Mouse (Mus musculus): ENCODE results near the gene Ypel2. TPM values are rescaled to one million over a fixed set of nuclear protein-coding genes. Genes with fewer than 3 reads are reported as not detected.

Gene Ypel2
- polyA plus RNA-seq, 1 experiment from 2014 or later, result 10.6 TPM

DNA sequence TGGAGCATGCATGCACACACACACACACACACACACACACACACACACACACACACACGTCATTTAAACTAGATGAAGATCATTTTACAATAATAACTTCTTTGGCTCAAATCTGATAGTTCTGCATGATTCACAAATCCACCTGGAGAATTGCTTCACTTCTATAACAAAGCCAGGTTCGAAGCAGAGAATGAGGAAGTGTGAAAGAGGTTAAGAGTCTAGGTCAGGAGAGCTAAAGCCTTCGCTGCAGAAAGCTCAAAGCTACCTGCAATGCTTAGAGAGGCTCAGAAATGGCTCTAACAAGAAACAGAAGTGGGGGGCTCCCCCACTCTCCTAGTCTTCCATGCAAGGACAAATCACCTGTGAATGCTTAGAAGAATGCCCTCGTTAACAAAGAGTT lies 24.6 kb upstream of the Ypel2 start:
- no peak for TF ChIP-seq CTCF (IDR thresholded peaks at IDR 0.05; ENCODE audit: low read depth)
- Histone ChIP-seq H3K27ac (no peak overlapping the region), H3K9ac (ENCODE audit: low read depth, low read length) (no peak overlapping the region), H3K4me2 (ENCODE audit: low read length) (no peak overlapping the region), H3K9me3 (replicated peaks; ENCODE audit: low read length) (no peaks in the 10 kb centered on the region), H3K27me3 (ENCODE audit: insufficient read depth, low read length) (no peaks in the 10 kb centered on the region), H3K36me3 (ENCODE audit: insufficient read depth, low read length) (no peaks in the 10 kb centered on the region), H3K4me1 (replicated peaks; ENCODE audit: insufficient read depth, low read length) (no peaks in the 10 kb centered on the region), H3K4me3 (replicated peaks; ENCODE audit: low read depth, low read length) (no peak overlapping the region)
- WGBS, result 63% methylated on average over 4 of the region's 4 CpGs
- DNase-seq (ENCODE audit: low spot score) (no peak), ATAC-seq (replicated peaks; ENCODE audit: low FRiP score, low read depth) (no peak)

DNA sequence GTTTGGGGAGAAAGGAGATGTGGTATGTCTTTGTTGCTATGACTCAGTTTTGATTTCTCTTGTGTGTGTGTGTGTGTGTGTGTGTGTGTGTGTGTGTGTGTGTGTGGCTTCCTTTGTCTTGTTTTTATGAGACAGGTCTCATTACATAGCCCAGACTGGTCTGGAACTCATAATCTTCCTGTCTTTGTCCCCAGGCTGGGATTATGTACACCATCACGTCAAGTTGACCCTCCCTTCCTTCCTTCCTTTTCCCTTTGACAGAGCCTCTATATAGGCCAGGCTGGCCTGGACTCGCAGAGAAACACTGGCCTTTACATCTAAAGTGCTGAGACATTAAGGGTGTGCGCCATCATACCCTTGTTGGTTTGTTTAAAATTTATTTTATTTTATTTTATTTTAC lies 22.2 kb upstream of the Ypel2 start:
- Histone ChIP-seq H3K4me3 (replicated peaks; ENCODE audit: low read depth, low read length) (no peak overlapping the region), H3K36me3 (ENCODE audit: insufficient read depth, low read length) (no peaks in the 10 kb centered on the region), H3K27me3 (ENCODE audit: insufficient read depth, low read length) (no peaks in the 10 kb centered on the region), H3K4me1 (replicated peaks; ENCODE audit: insufficient read depth, low read length) (no peaks in the 10 kb centered on the region), H3K9ac (ENCODE audit: low read depth, low read length) (no peak overlapping the region), H3K9me3 (replicated peaks; ENCODE audit: low read length) (no peaks in the 10 kb centered on the region), H3K27ac (no peak overlapping the region), H3K4me2 (ENCODE audit: low read length) (no peak overlapping the region)
- DNase-seq (ENCODE audit: low spot score) (no peak), ATAC-seq (replicated peaks; ENCODE audit: low FRiP score, low read depth) (no peak)
- 64% methylated on average over 3 of the region's 3 CpGs for WGBS
- no peak for TF ChIP-seq CTCF (IDR thresholded peaks at IDR 0.05; ENCODE audit: low read depth)

DNA sequence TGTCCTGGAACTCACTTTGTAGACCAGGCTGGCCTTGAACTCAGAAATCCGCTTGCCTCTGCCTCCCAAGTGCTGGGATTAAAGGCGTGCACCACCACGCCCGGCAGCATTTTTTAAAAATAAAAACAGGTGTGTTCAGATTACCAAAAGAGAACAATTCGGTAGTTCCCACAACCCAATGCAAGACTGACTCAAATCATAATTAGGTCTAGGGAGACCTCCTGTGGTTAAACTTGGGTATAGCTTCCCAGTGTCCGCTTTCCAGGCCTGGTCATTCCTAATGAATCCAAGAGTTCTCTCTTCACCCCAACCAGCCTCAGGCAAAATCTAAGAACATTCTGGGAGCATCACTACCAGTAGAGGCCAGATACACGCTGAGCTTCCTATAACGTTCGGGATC lies 17.0 kb upstream of the Ypel2 start:
- H3K9ac ChIP-seq (ENCODE audit: low read depth, low read length), result no peak overlapping the region
- TF ChIP-seq CTCF (IDR thresholded peaks at IDR 0.05; ENCODE audit: low read depth), result peak; percentile 85
- ATAC-seq (replicated peaks; ENCODE audit: low FRiP score, low read depth) (no peak), DNase-seq (ENCODE audit: low spot score) (peak; percentile 90)
- no peaks in the 10 kb centered on the region for H3K27me3 ChIP-seq (ENCODE audit: insufficient read depth, low read length)
- H3K4me3 ChIP-seq (replicated peaks; ENCODE audit: low read depth, low read length), result no peak overlapping the region
- H3K4me2 ChIP-seq (ENCODE audit: low read length), result no peak overlapping the region
- H3K4me1 ChIP-seq (replicated peaks; ENCODE audit: insufficient read depth, low read length), result peaks cover 1% of the 10 kb centered on the region; the same call in 1 of the 2 replicates
- WGBS, result 16% methylated on average over 9 of the region's 9 CpGs
- no peaks in the 10 kb centered on the region for H3K9me3 ChIP-seq (replicated peaks; ENCODE audit: low read length)
- no peaks in the 10 kb centered on the region for H3K36me3 ChIP-seq (ENCODE audit: insufficient read depth, low read length)
- H3K27ac ChIP-seq, result no peak overlapping the region

DNA sequence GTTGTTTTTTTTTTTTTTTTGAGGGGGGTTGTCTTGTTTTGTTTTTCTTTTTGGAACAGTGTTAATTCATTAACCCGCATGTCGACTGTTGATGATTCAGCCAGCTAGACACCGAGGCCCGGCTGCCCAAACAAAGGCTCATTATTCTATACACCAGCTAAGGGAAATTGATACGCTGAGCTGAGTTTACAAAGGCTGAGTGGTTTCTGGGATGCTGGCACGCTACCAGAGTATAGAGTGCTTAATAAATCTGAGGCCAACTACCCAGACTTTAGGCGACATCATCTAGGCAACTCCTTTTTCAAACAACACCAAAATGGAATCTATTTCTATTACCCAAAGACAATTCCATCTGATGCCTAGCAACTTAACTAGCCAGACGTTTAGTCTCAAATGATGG lies 13.9 kb upstream of the Ypel2 start:
- no peak for ATAC-seq (replicated peaks; ENCODE audit: low FRiP score, low read depth)
- no peak for TF ChIP-seq CTCF (IDR thresholded peaks at IDR 0.05; ENCODE audit: low read depth)
- Histone ChIP-seq H3K27ac (no peak overlapping the region; the same call in 1 of the 2 replicates), H3K4me1 (replicated peaks; ENCODE audit: insufficient read depth, low read length) (peaks cover 8% of the 10 kb centered on the region; the same call in 1 of the 2 replicates), H3K9ac (ENCODE audit: low read depth, low read length) (no peak overlapping the region), H3K4me3 (replicated peaks; ENCODE audit: low read depth, low read length) (no peak overlapping the region), H3K36me3 (ENCODE audit: insufficient read depth, low read length) (no peaks in the 10 kb centered on the region), H3K27me3 (ENCODE audit: insufficient read depth, low read length) (no peaks in the 10 kb centered on the region), H3K4me2 (ENCODE audit: low read length) (no peak overlapping the region), H3K9me3 (replicated peaks; ENCODE audit: low read length) (no peaks in the 10 kb centered on the region)
- 17% methylated on average over 8 of the region's 8 CpGs for WGBS
- DNase-seq (ENCODE audit: low spot score), result peak; percentile 67

DNA sequence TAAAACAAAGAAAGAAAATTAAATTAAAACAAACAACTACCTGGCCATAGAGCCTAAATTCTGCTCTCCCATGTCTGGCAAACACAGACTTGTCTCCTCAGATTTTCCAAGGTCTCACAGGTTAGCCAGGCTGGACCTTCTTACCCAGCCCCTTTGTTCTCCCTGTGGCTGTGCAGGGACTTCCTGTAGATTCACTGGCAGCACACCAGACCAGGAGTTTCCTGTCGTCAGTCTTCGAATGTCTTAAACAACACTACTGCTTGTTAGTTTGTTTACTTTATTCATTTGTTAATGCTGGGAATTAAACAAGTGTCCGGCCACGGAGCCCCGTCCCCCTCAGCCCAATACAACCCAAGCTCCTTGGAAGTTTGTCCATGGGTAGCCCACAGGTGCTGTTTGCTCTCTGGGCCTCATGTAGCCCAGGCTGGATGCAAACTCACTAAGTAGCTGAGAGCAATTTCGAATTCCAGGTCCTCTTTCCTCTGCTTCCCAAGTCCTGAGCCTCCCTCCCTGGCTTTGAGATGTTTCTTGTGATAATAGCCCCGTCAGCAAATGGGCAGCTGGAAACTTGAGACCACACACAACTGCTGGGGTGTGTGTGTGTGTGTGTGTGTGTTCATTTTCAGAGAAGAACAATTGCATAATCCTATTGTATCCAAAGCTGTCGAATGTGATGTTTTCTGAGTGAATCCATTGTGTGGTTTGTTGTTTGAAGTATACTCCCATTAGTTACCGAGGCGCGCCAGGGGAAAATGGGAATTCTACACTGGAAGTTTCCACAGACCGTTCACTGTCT lies 11.7 kb upstream of the Ypel2 start:
- H3K4me3 ChIP-seq (replicated peaks; ENCODE audit: low read depth, low read length), result no peak overlapping the region
- DNase-seq (ENCODE audit: low spot score) (peak; percentile 52), ATAC-seq (replicated peaks; ENCODE audit: low FRiP score, low read depth) (no peak)
- no peaks in the 10 kb centered on the region for H3K27me3 ChIP-seq (ENCODE audit: insufficient read depth, low read length)
- H3K27ac ChIP-seq, result peak overlapping the region; percentile 66
- peaks cover 8% of the 10 kb centered on the region; the same call in 1 of the 2 replicates for H3K4me1 ChIP-seq (replicated peaks; ENCODE audit: insufficient read depth, low read length)
- H3K36me3 ChIP-seq (ENCODE audit: insufficient read depth, low read length), result no peaks in the 10 kb centered on the region
- no peak overlapping the region for H3K9ac ChIP-seq (ENCODE audit: low read depth, low read length)
- no peaks in the 10 kb centered on the region for H3K9me3 ChIP-seq (replicated peaks; ENCODE audit: low read length)
- H3K4me2 ChIP-seq (ENCODE audit: low read length), result no peak overlapping the region
- TF ChIP-seq CTCF (IDR thresholded peaks at IDR 0.05; ENCODE audit: low read depth), result no peak
- WGBS, result 31% methylated on average over 12 of the region's 12 CpGs

DNA sequence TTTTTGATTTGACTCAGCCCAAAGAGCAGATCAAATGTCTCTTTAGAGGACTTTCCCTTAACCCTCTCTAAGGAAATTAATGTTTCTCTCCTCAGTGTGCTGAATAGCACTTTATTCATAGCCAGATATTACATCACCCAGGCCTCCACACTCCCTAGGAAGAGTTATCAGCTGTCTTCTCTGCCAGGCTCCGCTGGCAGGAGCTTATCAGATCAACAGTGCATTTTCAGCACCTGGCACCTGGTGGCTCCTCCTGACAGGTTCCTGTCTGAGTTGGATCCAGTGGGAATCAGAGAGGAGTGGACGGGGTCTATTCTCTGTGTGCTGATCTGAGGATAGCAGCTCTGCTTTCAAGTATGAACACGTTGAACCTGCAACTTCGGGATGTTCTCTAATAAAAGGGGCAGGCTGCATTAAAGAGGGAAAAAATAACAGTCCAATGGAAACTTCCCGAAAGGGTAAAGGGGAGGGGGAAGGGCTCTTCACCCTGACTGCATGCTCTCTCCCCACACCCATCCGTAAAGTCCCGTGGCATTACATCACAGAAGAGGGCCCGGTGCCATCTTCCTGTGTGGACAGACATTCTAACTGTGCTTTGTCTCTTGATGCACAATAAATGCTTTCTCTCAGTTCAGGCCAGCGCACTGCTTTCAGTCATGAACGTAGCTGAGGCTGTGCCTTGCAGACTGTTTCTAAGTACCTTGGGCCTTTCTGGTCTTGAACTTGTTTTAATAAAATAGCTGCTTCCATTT lies 8.7 kb upstream of the Ypel2 start:
- Histone ChIP-seq H3K9me3 (replicated peaks; ENCODE audit: low read length) (no peaks in the 10 kb centered on the region), H3K9ac (ENCODE audit: low read depth, low read length) (no peak overlapping the region), H3K27me3 (ENCODE audit: insufficient read depth, low read length) (no peaks in the 10 kb centered on the region), H3K27ac (no peak overlapping the region), H3K4me3 (replicated peaks; ENCODE audit: low read depth, low read length) (no peak overlapping the region), H3K4me2 (ENCODE audit: low read length) (no peak overlapping the region), H3K36me3 (ENCODE audit: insufficient read depth, low read length) (no peaks in the 10 kb centered on the region), H3K4me1 (replicated peaks; ENCODE audit: insufficient read depth, low read length) (peaks cover 8% of the 10 kb centered on the region; the same call in 1 of the 2 replicates)
- DNase-seq (ENCODE audit: low spot score) (no peak), ATAC-seq (replicated peaks; ENCODE audit: low FRiP score, low read depth) (no peak)
- 77% methylated on average over 10 of the region's 10 CpGs for WGBS
- no peak for TF ChIP-seq CTCF (IDR thresholded peaks at IDR 0.05; ENCODE audit: low read depth)
